Mouse (Mus musculus) testis, adult 2 months (tissue): Measurements from ENCODE around the gene 4930442H23Rik. TPM values are rescaled to one million over a fixed set of nuclear protein-coding genes. Genes with fewer than 3 reads are reported as not detected.
A peak's percentile ranks its signal among the peaks of the same experiment; 100 is the strongest.

ENCODE experiments used
- H3K27ac ChIP-seq: fragments of 200-500 bp; 2 replicates; pipeline ENCODE4 v1.5.1; 2012; ENCODE audit warnings: low read depth, low read length; ENCODE audit not compliant: control insufficient read depth, insufficient read depth
- H3K27me3 ChIP-seq: fragments of 200-500 bp; 2 replicates; pipeline ENCODE4 v1.6.1; 2012; ENCODE audit warnings: mild to moderate bottlenecking, low read length, moderate library complexity; ENCODE audit not compliant: control insufficient read depth, insufficient read depth
- H3K36me3 ChIP-seq: fragments of 200-500 bp; 2 replicates; pipeline ENCODE4 v1.6.1; 2012; ENCODE audit warnings: mild to moderate bottlenecking, low read length; ENCODE audit not compliant: control insufficient read depth, insufficient read depth
- H3K4me1 ChIP-seq: fragments of 200-500 bp; 2 replicates; pipeline ENCODE4 v1.6.1; 2012; ENCODE audit warnings: low read length; ENCODE audit not compliant: control insufficient read depth, insufficient read depth
- H3K4me3 ChIP-seq: fragments of 200-500 bp; 2 replicates; pipeline ENCODE4 v1.5.1; 2012; ENCODE audit warnings: low read depth, mild to moderate bottlenecking, low read length, moderate library complexity, mixed read lengths; ENCODE audit not compliant: control insufficient read depth
- CTCF ChIP-seq: fragments of 200-500 bp; IDR thresholded peaks from 2 replicates; pipeline ENCODE4 v1.5.1; 2012; ENCODE audit warnings: low read depth, mild to moderate bottlenecking, inconsistent platforms, low read length, moderate library complexity; ENCODE audit not compliant: control insufficient read depth, insufficient read depth, insufficient replicate concordance
- POLR2A ChIP-seq: fragments of 200-500 bp; IDR thresholded peaks from 2 replicates; pipeline ENCODE4 v1.6.1; 2012; ENCODE audit warnings: low read depth, mild to moderate bottlenecking, inconsistent platforms, low read length, moderate library complexity; ENCODE audit not compliant: control insufficient read depth
- polyA plus RNA-seq: library from polyadenylated mRNA; depleted of rRNA; stranded (reverse); fragments of >200 nt; gene quantifications from 2 replicates; pipeline ENCODE4 v1.2.3, GENCODE M21; 2012

Gene 4930442H23Rik
- polyA plus RNA-seq, 1 experiment: 1.4 TPM

DNA sequence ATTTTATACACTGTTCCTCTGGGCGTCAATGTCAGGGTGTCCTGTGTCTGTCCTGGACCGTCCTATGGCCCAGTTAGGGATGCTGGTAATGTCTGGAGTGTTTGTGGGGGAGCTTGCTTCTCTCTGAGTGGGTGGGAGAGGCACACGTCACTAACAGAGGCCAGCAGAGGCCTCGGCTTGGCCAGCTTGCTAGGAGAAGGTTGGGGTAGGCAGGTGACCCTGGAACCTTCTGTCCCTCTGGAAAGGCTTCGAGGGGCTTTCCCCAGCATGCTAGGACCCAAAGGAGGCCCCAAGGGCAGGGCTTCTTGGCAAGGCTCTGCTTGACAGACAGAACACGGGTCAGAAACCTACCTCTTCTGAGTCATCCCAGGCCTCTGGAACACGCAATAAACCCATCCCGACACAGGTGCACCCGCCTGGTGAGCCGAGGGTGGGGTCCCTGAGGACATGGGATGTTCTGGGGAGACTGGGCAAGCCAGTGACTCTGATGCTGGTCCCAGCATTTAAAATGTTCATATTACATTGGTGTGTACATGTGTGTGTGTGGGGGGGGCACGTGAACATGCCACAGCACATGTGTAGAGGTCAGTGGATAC is 12.9 kb upstream of the 4930442H23Rik start:
- Histone ChIP-seq H3K27me3 (no peaks in the 10 kb centered on the region), H3K36me3 (no peaks in the 10 kb centered on the region), H3K27ac (no peak overlapping the region), H3K4me1 (peaks cover 26% of the 10 kb centered on the region), H3K4me3 (peak overlapping the region; percentile 88)
- TF ChIP-seq POLR2A (no peak), CTCF (no peak)

DNA sequence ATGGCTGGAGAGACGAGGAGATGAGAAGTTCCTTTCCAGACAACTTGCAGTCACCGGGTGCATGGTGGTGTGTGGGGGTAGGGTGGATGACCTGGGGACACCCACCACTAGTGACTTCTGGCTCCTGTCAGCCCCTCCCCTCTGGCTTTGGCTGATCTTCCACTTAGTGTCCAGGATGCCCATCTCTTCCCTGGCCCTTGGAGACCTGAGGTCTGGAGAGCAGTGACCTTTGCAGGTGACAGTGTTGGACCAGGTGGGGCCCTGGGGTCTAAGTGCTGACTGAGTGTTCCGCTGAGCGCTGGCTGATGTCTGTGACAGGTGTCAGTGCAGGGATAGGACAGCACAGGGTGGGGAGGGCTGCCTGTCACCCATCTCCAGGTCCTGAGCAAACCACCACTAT is 11.7 kb upstream of the 4930442H23Rik start:
- Histone ChIP-seq H3K27ac (peak overlapping the region; percentile 34), H3K36me3 (no peaks in the 10 kb centered on the region), H3K4me3 (peak overlapping the region; percentile 88), H3K27me3 (no peaks in the 10 kb centered on the region), H3K4me1 (peaks cover 37% of the 10 kb centered on the region)
- no peak; the same call in 1 of the 2 replicates for TF ChIP-seq POLR2A
- TF ChIP-seq CTCF: no peak

DNA sequence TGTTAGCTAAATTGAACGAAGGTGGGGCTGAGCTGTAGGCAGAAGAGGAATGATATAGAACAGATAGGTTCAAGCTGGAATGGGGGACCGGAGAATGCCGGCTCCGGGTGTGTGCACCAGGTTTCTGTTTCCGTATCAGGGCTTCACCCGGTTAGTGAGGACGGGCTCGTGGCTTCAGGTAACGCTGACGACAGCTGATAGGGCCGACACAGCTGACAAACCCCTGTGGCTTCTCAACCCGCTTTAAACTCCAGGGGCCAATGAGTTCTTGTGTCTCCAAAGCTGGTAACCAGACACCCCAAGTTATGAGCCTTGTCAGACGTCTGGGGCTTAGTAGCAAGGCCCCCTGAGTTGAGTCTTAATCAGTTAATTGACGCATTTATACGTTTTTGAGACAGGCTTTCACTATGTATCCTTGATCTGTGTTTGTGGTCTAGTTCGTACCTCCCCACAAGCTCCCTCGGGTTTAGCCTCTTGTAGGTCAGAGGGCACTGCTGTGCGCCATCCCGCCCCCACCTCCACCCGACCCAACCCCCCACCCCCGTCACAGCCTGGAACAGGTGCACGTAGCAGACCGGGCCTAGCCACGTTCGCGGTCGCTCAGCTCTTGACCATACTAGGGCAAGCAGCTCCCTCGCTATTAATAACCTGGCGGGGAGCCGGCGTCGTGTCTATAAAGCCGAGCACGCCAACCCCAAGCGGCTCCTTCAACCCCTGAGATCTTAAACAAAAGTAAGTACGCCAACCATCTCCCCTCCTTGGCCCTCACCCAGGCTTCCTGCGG is 10.5 kb upstream of the 4930442H23Rik start:
- H3K4me3 ChIP-seq: peak overlapping the region; percentile 88
- no peaks in the 10 kb centered on the region for H3K36me3 ChIP-seq
- peak overlapping the region; percentile 61 for H3K27ac ChIP-seq
- H3K27me3 ChIP-seq: no peaks in the 10 kb centered on the region
- TF ChIP-seq POLR2A (peak; percentile 61; the same call in 1 of the 2 replicates), CTCF (no peak)
- H3K4me1 ChIP-seq: peaks cover 45% of the 10 kb centered on the region

DNA sequence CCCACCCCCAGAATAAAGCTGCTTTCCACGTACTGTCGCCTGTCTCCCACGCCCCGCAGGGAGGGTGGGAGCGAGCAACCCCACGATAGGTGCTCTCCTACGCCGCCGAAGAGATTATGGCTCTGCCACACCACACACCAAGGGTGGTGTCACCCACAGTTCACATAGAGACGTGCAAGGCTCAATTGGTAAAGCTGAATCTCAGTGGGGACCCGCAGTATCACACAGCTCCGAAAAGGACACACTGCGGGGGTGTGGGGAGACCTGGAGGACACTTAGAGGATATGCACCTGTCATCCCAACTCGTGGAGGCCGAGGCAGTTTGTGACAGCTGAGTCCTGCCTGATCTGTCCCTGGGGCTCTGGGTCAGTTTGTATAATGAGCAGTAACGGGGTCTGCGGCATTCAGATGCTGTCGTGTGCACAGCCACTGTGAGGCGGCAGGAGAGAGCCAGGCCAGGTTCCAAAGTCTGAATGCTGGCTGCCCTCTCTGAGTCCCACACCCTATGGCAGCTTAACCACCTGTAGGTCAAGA is 9.4 kb upstream of the 4930442H23Rik start:
- Histone ChIP-seq H3K4me3 (peak overlapping the region; percentile 85), H3K4me1 (peaks cover 45% of the 10 kb centered on the region), H3K27ac (peak overlapping the region; percentile 83), H3K36me3 (no peaks in the 10 kb centered on the region), H3K27me3 (no peaks in the 10 kb centered on the region)
- TF ChIP-seq POLR2A (no peak), CTCF (no peak)

DNA sequence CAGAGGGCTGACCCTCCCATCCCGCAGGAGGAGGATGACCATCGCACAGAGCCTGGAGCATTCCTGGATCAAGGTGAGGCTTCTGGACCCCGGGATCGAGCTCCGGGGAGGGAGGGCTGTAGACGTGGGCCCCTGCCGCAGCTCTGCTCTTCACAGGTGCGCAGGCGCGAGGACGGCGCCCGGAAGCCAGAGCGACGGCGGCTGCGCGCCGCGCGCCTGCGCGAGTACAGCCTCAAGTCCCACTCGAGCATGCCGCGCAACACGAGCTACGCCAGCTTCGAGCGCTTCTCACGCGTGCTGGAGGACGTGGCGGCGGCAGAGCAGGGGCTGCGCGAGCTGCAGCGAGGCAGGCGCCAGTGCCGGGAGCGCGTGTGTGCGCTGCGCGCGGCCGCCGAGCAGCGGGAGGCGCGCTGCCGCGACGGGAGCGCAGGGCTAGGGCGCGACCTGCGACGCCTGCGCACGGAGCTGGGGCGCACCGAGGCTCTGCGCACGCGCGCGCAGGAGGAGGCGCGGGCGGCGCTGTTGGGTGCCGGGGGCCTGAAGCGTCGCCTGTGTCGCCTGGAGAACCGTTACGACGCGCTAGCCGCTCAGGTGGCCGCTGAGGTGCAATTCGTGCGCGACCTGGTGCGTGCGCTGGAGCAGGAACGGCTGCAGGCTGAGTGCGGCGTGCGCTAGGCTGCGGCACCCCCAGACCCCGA is 8.8 kb upstream of the 4930442H23Rik start:
- H3K27ac ChIP-seq: peak overlapping the region; percentile 83
- peak overlapping the region; percentile 85 for H3K4me3 ChIP-seq
- H3K27me3 ChIP-seq: no peaks in the 10 kb centered on the region
- H3K4me1 ChIP-seq: peaks cover 44% of the 10 kb centered on the region
- H3K36me3 ChIP-seq: no peaks in the 10 kb centered on the region
- TF ChIP-seq POLR2A: no peak; the same call in 1 of the 2 replicates
- TF ChIP-seq CTCF: no peak

DNA sequence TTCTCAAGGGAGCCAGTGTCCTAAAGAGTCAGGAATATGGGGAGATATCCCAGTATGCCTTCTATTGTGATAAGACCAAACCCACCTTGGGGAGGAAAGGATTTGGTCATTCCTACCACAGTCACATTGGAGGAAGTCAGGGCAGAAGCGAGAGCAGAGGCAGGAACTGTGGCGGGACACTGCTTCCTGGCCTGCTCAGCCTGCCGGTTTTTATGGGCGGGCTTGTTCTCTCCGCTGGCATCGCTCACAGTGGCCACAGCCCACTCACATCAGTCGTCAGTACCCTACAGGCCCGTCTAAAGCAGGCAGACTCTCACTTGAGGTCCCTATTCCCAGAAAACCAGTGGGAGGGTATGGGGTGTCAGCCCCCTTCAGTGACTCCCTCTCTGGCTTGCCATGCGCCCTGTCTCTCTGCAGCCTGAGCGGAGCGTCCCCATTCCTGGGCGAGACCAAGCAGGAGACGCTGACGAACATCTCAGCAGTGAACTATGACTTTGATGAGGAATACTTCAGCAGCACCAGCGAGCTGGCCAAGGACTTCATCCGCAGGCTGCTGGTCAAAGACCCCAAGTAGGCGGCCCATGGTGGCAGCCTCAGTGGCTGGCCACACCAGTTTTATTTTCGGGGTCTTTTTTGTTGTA is 7.8 kb upstream of the 4930442H23Rik start:
- TF ChIP-seq POLR2A (no peak), CTCF (no peak)
- Histone ChIP-seq H3K36me3 (no peaks in the 10 kb centered on the region), H3K27ac (no peak overlapping the region; the same call in 1 of the 2 replicates), H3K4me1 (peaks cover 43% of the 10 kb centered on the region), H3K27me3 (no peaks in the 10 kb centered on the region), H3K4me3 (peak overlapping the region; percentile 7)

DNA sequence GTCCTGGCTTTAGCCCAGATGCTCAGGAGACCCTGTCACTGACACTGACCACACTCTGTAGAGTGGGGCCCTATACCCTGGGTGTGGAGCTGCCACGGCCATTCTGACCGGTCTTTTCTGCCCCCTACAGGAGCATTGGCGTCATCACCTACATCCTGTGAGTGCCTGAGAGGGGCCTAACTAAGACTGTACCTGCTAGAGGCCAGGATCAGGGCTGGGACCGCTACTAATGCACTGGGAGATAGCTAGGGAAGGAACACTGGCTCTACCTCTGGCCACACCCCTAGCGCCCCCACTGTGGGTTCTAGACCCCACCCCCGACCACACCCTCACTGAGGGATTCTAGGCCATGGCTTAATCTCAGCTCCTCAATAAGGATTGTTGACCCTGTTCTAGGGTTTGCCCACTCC is 7.3 kb upstream of the 4930442H23Rik start:
- H3K27ac ChIP-seq: no peak overlapping the region
- no peak overlapping the region; the same call in none of the 2 replicates for H3K4me3 ChIP-seq
- TF ChIP-seq CTCF (no peak; the same call in 1 of the 2 replicates), POLR2A (no peak)

More for the DNA sequence above, 7.3 kb upstream of the 4930442H23Rik start:
- Histone ChIP-seq H3K36me3 (no peaks in the 10 kb centered on the region), H3K27me3 (no peaks in the 10 kb centered on the region), H3K4me1 (peaks cover 43% of the 10 kb centered on the region)
